Mouse (Mus musculus): ENCODE measurements around the gene Sbk1. TPM values are rescaled to one million over a fixed set of nuclear protein-coding genes. Genes with fewer than 3 reads are reported as not detected.

Gene Sbk1
- polyA plus RNA-seq, 1 experiment from 2014 or later: 120 TPM

DNA sequence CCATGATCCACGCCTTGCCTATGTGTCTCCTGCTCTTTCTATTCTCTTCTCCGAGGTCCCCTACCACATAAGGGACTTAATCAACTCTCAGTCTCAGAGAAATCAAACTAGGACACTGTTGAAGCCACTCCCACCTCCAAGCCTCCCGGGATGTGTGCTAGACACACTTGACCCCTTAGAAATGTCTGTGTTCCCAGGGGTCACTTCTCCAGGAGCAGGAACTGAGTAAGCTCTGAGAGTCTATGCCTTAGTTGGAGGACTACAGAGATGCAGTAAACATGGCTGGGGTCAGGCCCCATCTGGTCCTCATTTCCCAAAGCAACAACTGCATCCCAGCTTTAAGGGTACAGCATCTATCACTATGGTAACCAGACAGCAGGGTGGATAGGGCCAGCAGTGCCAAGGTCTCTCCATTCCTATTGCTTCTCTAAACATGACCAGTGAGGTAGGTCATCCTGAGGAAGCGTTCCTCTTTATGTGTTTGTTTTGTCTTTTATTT lies 6.0 kb upstream of the Sbk1 start:
- H3K4me1 ChIP-seq (replicated peaks): peaks cover 22% of the 10 kb centered on the region

DNA sequence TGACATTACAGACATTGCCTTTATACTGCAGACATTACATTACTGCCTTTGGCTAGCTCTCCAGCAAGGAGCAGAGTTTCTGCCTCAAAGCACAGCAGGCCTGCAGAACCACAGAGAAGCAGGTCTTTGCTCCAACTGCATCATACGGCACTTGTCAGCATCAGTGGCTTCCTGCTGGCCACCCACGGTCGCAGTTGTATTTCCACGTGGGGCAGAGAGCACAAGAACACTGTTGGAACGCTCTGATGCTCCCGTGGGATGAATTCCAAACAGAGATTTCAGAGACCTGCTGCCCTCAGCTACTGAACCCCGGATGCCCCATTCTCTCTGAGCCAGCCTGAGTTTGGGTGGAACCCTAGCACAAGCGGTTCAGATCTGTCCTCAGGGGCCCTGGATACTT lies 4.8 kb upstream of the Sbk1 start:
- no peak for ATAC-seq (ENCODE audit: insufficient number of reproducible peaks, insufficient read depth, low FRiP score, low TSS enrichment, low read depth)
- no peak overlapping the region for H3K9ac ChIP-seq (replicated peaks)
- H3K27me3 ChIP-seq: no peaks in the 10 kb centered on the region
- no peak overlapping the region for H3K4me3 ChIP-seq (replicated peaks)
- no peaks in the 10 kb centered on the region for H3K9me3 ChIP-seq
- H3K4me1 ChIP-seq (replicated peaks): peaks cover 24% of the 10 kb centered on the region
- H3K27ac ChIP-seq: no peak overlapping the region
- 71% methylated on average over 8 of the region's 8 CpGs for WGBS
- H3K4me2 ChIP-seq: no peak overlapping the region
- H3K36me3 ChIP-seq: no peaks in the 10 kb centered on the region

More for the DNA sequence above, 6.0 kb upstream of the Sbk1 start:
- Histone ChIP-seq H3K27ac (0 out of 2 replicates have a peak overlapping the region, but pooled peaks have one; percentile 42), H3K9ac (replicated peaks) (0 out of 2 replicates have a peak overlapping the region, but pooled peaks have one; percentile 24), H3K9me3 (no peaks in the 10 kb centered on the region), H3K36me3 (no peaks in the 10 kb centered on the region), H3K4me3 (replicated peaks) (no peak overlapping the region), H3K4me2 (no peak overlapping the region), H3K27me3 (no peaks in the 10 kb centered on the region)
- 48% methylated on average over 4 of the region's 4 CpGs for WGBS
- no peak for ATAC-seq (ENCODE audit: insufficient number of reproducible peaks, insufficient read depth, low FRiP score, low TSS enrichment, low read depth)

DNA sequence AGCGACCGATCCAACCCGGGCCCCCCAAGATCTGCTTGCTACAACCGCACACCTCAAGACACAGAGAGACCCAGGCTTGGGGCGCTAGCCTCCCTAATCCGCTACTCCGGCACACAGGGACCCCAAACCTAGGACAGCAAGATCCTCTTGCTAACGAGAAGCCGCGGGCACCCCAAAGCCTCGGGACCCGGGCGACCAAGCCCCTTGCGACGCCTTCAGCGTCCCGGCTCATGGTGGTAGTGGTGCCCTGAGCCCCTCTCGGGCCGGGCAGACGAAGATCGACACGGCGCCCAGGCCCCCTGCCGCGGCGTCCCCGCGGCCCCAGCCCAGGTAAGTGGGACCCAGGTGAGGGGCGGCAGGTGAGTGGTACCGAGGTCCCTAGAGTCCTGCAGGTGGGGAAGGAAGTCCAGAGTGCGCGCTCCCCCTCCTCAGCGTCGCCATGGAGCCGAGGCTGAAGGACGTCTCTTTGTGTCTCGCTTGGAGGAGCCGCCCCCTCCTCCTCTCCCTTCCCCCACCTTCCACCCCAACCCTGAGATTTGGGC lies 422 bp downstream of the Sbk1 start:
- Histone ChIP-seq H3K4me2 (peak overlapping the region; percentile 89), H3K9me3 (no peaks in the 10 kb centered on the region), H3K4me1 (replicated peaks) (peaks cover 54% of the 10 kb centered on the region), H3K27me3 (no peaks in the 10 kb centered on the region), H3K36me3 (peaks cover 35% of the 10 kb centered on the region), H3K9ac (replicated peaks) (peak overlapping the region; percentile 98), H3K4me3 (replicated peaks) (peak overlapping the region; percentile 98), H3K27ac (peak overlapping the region; percentile 93)
- WGBS: under 1% methylated on average over 37 of the region's 38 CpGs
- ATAC-seq (ENCODE audit: insufficient number of reproducible peaks, insufficient read depth, low FRiP score, low TSS enrichment, low read depth): peak; percentile 54

DNA sequence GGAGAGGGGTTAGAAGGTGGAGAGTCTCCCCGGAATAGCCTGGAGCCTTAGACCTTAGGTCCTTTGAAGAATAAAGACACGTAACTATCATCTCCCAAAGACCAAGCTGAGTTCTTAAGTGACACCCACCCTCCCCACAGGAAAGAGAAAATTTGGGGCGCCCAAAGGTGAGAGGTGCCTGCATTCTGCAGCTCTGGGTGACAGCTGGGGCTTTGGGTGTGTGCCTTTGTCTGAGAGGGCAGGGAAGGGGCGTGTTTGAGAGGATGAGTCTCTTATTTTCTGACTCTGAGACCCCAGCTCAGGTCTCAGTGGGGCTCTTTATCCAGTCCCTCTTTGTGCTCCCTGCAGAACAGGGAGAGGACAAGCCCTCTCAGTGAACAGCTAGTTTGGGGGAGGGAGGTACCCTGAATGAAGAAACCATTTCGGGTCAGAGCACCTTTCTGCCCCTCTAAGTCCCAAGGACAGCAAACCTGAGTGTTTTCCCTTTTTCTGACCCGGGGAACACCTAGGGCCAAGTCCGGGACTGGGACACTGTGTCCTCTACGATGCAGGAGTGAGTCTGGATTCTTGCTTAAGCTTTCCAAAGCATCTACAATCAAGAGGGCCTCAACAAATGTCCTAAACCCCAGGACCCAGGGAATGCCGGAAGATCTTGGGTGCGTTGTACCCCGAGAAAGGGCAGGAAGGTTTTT lies 1.1 kb downstream of the Sbk1 start:
- ATAC-seq (ENCODE audit: insufficient number of reproducible peaks, insufficient read depth, low FRiP score, low TSS enrichment, low read depth): no peak
- H3K9me3 ChIP-seq: no peaks in the 10 kb centered on the region
- peak overlapping the region; percentile 93 for H3K27ac ChIP-seq
- peak overlapping the region; percentile 98 for H3K9ac ChIP-seq (replicated peaks)
- no peaks in the 10 kb centered on the region for H3K27me3 ChIP-seq
- peak overlapping the region; percentile 89 for H3K4me2 ChIP-seq
- peak overlapping the region; percentile 98 for H3K4me3 ChIP-seq (replicated peaks)
- H3K36me3 ChIP-seq: peaks cover 41% of the 10 kb centered on the region
- H3K4me1 ChIP-seq (replicated peaks): peaks cover 59% of the 10 kb centered on the region
- 15% methylated on average over 11 of the region's 11 CpGs for WGBS

DNA sequence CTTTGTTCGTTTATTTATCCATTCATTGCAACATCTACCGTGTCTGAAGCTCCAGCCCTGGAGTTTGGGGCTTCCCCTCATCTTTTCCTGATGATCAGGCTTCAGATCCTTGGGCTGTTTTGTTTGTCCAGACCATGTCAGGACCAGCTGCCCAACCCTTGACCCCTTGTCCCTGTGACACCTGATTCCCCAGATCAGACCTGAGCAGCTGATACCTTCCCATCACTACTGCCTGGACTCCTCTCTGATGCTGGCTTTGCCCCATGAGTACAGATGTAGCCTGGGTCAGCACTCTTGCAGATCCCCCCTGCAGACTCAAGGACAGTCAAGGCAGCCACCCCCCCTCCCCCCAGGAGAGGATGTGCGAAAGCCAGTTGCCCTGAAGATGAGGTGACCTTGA lies 1.7 kb downstream of the Sbk1 start:
- Histone ChIP-seq H3K9ac (replicated peaks) (peak overlapping the region; percentile 98), H3K27me3 (no peaks in the 10 kb centered on the region), H3K36me3 (peaks cover 48% of the 10 kb centered on the region), H3K4me2 (peak overlapping the region; percentile 89), H3K27ac (peak overlapping the region; percentile 26), H3K4me3 (replicated peaks) (peak overlapping the region; percentile 98), H3K4me1 (replicated peaks) (peaks cover 63% of the 10 kb centered on the region), H3K9me3 (no peaks in the 10 kb centered on the region)
- ATAC-seq (ENCODE audit: insufficient number of reproducible peaks, insufficient read depth, low FRiP score, low TSS enrichment, low read depth): no peak
- 26% methylated on average over 3 of the region's 3 CpGs for WGBS

DNA sequence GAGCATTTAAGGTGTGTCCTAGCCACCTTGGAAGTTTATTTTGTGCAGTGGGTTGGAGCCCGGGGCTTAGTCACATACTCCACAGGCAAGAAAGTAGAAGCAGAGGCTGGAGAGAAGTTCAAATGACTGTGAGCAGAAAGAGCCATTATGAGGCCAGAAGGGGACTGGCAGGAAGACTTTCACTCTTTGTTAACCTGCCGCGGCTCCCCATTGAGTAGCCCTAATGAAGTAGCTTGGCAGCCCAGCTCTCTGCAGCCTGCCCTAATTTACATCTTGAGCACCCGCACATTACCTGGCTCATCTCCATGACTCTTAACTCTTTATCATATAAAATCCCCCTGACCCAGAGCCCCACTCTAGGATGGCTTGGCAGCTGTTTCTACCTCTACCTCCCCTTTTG lies 2.2 kb downstream of the Sbk1 start:
- H3K4me1 ChIP-seq (replicated peaks): peaks cover 63% of the 10 kb centered on the region
- H3K4me3 ChIP-seq (replicated peaks): peak overlapping the region; percentile 98
- WGBS: 14% methylated on average over 4 of the region's 4 CpGs
- ATAC-seq (ENCODE audit: insufficient number of reproducible peaks, insufficient read depth, low FRiP score, low TSS enrichment, low read depth): no peak
- no peaks in the 10 kb centered on the region for H3K9me3 ChIP-seq
- peak overlapping the region; percentile 98 for H3K9ac ChIP-seq (replicated peaks)
- H3K27ac ChIP-seq: peak overlapping the region; percentile 26
- no peaks in the 10 kb centered on the region for H3K27me3 ChIP-seq
- peak overlapping the region; percentile 89 for H3K4me2 ChIP-seq
- H3K36me3 ChIP-seq: peaks cover 53% of the 10 kb centered on the region

DNA sequence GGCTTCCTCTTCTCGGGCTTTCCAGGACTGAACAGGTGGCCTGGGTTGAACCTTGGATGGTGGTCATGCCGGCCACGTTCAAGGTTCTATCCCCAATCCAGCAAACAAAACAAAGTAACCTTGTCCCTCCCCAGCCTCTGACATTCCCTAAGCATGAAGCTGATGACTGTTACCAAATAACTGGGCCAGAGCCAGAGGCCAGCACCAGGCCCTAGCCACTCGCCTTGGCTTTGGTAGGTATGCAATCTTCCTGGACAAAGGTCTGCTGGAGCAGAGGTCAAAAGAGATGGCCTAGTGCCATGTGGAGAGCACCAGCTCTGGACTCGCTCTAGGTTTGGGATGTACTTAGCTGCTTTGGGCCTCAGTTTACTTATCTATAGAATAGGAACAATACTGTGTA lies 3.3 kb downstream of the Sbk1 start:
- H3K4me2 ChIP-seq: peak overlapping the region; percentile 89
- no peaks in the 10 kb centered on the region for H3K9me3 ChIP-seq
- peak overlapping the region; percentile 98 for H3K4me3 ChIP-seq (replicated peaks)
- H3K27ac ChIP-seq: no peak overlapping the region
- H3K27me3 ChIP-seq: no peaks in the 10 kb centered on the region
- 90% methylated on average over 5 of the region's 5 CpGs for WGBS
- H3K9ac ChIP-seq (replicated peaks): 0 out of 2 replicates have a peak overlapping the region, but pooled peaks have one; percentile 98
- H3K36me3 ChIP-seq: peaks cover 63% of the 10 kb centered on the region
- H3K4me1 ChIP-seq (replicated peaks): peaks cover 62% of the 10 kb centered on the region
- ATAC-seq (ENCODE audit: insufficient number of reproducible peaks, insufficient read depth, low FRiP score, low TSS enrichment, low read depth): no peak

DNA sequence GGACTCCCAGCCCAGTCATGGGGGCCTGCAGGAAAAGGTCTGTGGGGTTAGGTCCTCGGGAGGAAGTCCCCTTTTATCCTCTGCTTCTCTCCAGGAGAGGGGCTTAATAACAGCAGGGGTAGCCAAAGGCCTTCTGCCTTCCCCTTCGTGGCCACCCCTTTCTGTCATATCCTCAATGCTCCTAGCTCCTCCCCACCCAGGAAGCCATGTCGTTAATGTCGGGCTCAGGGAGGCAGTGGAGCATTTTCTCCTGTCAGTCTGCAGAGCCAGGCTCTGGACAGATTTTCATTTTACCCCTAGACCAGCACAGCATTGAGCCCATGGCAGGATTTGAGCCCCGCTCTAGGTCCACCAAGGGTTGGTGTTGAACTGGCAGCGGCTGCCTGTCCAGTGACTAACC lies 3.9 kb downstream of the Sbk1 start:
- H3K9ac ChIP-seq (replicated peaks): no peak overlapping the region
- H3K9me3 ChIP-seq: no peaks in the 10 kb centered on the region
- no peak overlapping the region for H3K4me3 ChIP-seq (replicated peaks)
- ATAC-seq (ENCODE audit: insufficient number of reproducible peaks, insufficient read depth, low FRiP score, low TSS enrichment, low read depth): no peak
- H3K4me1 ChIP-seq (replicated peaks): peaks cover 57% of the 10 kb centered on the region
- H3K27ac ChIP-seq: no peak overlapping the region
- 0 out of 2 replicates have a peak overlapping the region, but pooled peaks have one; percentile 0 for H3K4me2 ChIP-seq
- H3K27me3 ChIP-seq: no peaks in the 10 kb centered on the region
- H3K36me3 ChIP-seq: peaks cover 69% of the 10 kb centered on the region
- 66% methylated on average over 6 of the region's 6 CpGs for WGBS

DNA sequence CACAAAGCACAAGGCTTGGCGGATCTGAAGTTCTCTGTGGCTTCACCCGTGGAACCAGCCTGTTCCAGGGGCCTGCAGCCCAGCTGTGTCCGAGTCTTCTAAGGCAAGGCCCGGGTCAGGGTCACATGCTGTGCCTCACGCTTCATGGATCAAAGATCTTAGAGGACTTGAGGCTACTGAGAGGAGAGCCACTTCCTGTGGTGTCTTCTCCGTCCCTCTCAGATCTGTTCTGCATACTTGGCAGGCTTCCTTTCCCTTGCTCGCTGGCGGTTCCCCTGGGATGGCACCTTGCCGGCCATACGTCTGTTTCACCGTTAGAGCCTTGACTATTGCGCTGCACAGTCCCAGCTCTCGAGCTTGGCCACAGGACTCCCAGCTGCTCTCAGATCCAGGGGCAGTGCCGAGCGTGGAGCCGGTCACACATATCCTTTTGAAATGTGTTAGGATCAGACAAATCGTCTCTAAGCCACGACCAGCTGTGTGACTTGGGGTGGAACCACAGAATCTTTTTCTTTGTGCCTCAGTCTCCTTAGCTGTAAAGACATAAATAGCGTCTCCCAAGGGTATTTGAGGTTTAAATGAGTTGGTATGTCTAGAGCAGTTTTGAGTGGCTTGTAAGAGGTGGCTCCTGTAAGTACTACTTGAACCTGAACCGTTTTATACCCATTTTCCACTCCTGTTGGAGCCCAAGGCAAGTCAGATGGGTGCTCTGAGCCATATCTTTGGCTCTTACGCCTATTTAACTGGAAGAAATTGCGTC lies 5.3 kb downstream of the Sbk1 start:
- Histone ChIP-seq H3K9ac (replicated peaks) (0 out of 2 replicates have a peak overlapping the region, but pooled peaks have one; percentile 4), H3K9me3 (no peaks in the 10 kb centered on the region), H3K36me3 (peaks cover 83% of the 10 kb centered on the region), H3K4me1 (replicated peaks) (peaks cover 54% of the 10 kb centered on the region), H3K4me3 (replicated peaks) (no peak overlapping the region), H3K27ac (no peak overlapping the region), H3K4me2 (no peak overlapping the region), H3K27me3 (no peaks in the 10 kb centered on the region)
- ATAC-seq (ENCODE audit: insufficient number of reproducible peaks, insufficient read depth, low FRiP score, low TSS enrichment, low read depth): no peak
- 76% methylated on average over 22 of the region's 22 CpGs for WGBS

DNA sequence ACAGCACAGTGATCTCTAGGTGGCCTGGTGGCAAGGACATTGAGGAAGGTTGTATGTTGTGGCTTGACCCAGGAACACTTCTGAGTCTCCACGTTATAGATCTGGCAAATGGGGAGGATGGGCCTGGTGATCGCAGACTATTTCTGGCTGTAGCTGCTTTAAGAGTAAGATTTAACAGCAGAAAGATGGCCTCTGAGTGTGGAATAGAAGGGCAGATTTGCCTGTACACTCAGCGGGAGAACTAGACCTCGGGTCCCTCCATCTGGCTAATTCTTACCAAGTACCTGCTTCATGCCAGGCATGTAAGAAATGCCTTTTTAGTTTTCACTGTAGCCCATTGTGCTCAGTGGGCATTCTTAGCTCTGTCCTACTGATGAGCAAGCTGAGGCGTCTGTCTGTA lies 6.4 kb downstream of the Sbk1 start:
- ATAC-seq (ENCODE audit: insufficient number of reproducible peaks, insufficient read depth, low FRiP score, low TSS enrichment, low read depth): no peak
- 92% methylated on average over 5 of the region's 5 CpGs for WGBS
- H3K9ac ChIP-seq (replicated peaks): no peak overlapping the region

More for the DNA sequence above, 6.4 kb downstream of the Sbk1 start:
- Histone ChIP-seq H3K4me2 (no peak overlapping the region), H3K27me3 (no peaks in the 10 kb centered on the region), H3K27ac (no peak overlapping the region), H3K9me3 (no peaks in the 10 kb centered on the region), H3K36me3 (peaks cover 92% of the 10 kb centered on the region), H3K4me1 (replicated peaks) (peaks cover 49% of the 10 kb centered on the region), H3K4me3 (replicated peaks) (no peak overlapping the region)

Data from limb, embryonic 12.5 days (tissue).